Mouse (Mus musculus): ENCODE measurements around the gene H2-DMb2. TPM values are rescaled to one million over a fixed set of nuclear protein-coding genes. Genes with fewer than 3 reads are reported as not detected.

The H2-DMb2 gene
- total RNA-seq, 2 experiments from 2014 or later: 0.34 to 0.40 TPM

GRCm38 (mm10) chr17:34117421-34118112 lies 25.5 kb upstream of the H2-DMb2 start:
- intact Hi-C loops (cut with DNase I): loop anchor here (5.0 kb wide), 1 partner anchor 80 kb away; the partner anchor contains the start of gene Col11a2

GRCm38 (mm10) chr17:34118113-34118872 lies 24.8 kb upstream of the H2-DMb2 start:
- intact Hi-C loops (cut with DNase I): loop anchor here (5.0 kb wide), 1 partner anchor 81 kb away; the partner anchor contains the start of gene Col11a2
- peak; percentile 78 for DNase-seq

More at GRCm38 (mm10) chr17:34117421-34118112, 25.5 kb upstream of the H2-DMb2 start:
- no peak for DNase-seq

- intact Hi-C loops (cut with DNase I): loop anchor here (5.0 kb wide), 1 partner anchor 82 kb away; the partner anchor contains the start of gene Col11a2
- no peak for DNase-seq
These were observed 24.2 kb upstream of the H2-DMb2 start for GRCm38 (mm10) chr17:34118873-34119248.

GRCm38 (mm10) chr17:34119249-34120179 lies 23.6 kb upstream of the H2-DMb2 start, which contains the start of gene H2-DMa:
Gene H2-DMa, plus strand, starts transcription at chr17:34119541.
- intact Hi-C loops (cut with DNase I): loop anchor here (5.0 kb wide), 1 partner anchor 82 kb away; the partner anchor contains the start of gene Col11a2
- peak; percentile 99 for DNase-seq

- peak; percentile 97 for DNase-seq
- intact Hi-C loops (cut with DNase I): no loop called here
These were observed 22.9 kb upstream of the H2-DMb2 start for GRCm38 (mm10) chr17:34120180-34120723.

- peak; percentile 83 for DNase-seq
- intact Hi-C loops (cut with DNase I): no loop called here
These were observed 22.3 kb upstream of the H2-DMb2 start for GRCm38 (mm10) chr17:34120814-34121171.

- peak; percentile 83 for DNase-seq
- intact Hi-C loops (cut with DNase I): no loop called here
These were observed 21.8 kb upstream of the H2-DMb2 start for GRCm38 (mm10) chr17:34121172-34121878.

GRCm38 (mm10) chr17:34121879-34122187 lies 21.3 kb upstream of the H2-DMb2 start:
- intact Hi-C loops (cut with DNase I): no loop called here
- DNase-seq: peak; percentile 80

GRCm38 (mm10) chr17:34122188-34122984 lies 20.7 kb upstream of the H2-DMb2 start, which contains the start of gene Brd2:
Gene Brd2, minus strand, starts transcription at chr17:34122634.
- intact Hi-C loops (cut with DNase I): no loop called here
- peak; percentile 98 for DNase-seq

- no peak for DNase-seq
- intact Hi-C loops (cut with DNase I): no loop called here
These were observed 20.0 kb upstream of the H2-DMb2 start for GRCm38 (mm10) chr17:34123111-34123510.

GRCm38 (mm10) chr17:34123518-34123917 lies 19.6 kb upstream of the H2-DMb2 start:
- intact Hi-C loops (cut with DNase I): no loop called here
- DNase-seq: no peak

GRCm38 (mm10) chr17:34124649-34125048 lies 18.5 kb upstream of the H2-DMb2 start:
- intact Hi-C loops (cut with DNase I): no loop called here
- DNase-seq: no peak

- no peak for DNase-seq
- intact Hi-C loops (cut with DNase I): no loop called here
These were observed 16.2 kb upstream of the H2-DMb2 start for GRCm38 (mm10) chr17:34126826-34127420.

- DNase-seq: no peak
- intact Hi-C loops (cut with DNase I): no loop called here
These were observed 15.6 kb upstream of the H2-DMb2 start for GRCm38 (mm10) chr17:34127475-34127874.

GRCm38 (mm10) chr17:34128264-34128937 lies 14.7 kb upstream of the H2-DMb2 start:
- intact Hi-C loops (cut with DNase I): no loop called here
- DNase-seq: no peak

- no peak for DNase-seq
- intact Hi-C loops (cut with DNase I): no loop called here
These were observed 13.9 kb upstream of the H2-DMb2 start for GRCm38 (mm10) chr17:34128944-34129791.

Measured in left cerebral cortex, postnatal 4 days (tissue).